Mouse (Mus musculus): ENCODE results near the gene Apc2. TPM values are rescaled to one million over a fixed set of nuclear protein-coding genes. Genes with fewer than 3 reads are reported as not detected.

Apc2 gene
- under 1 TPM; 0.14 to 0.56 TPM for polyA plus RNA-seq (2017; shearing (Covaris generic))

GRCm38 (mm10) chr10:80295618-80296425 lies at the start of gene Apc2:
Gene Apc2 (plus strand): TSS chr10:80295977.

GRCm38 (mm10) chr10:80248971-80249640 lies 46.7 kb upstream of the Apc2 start, which contains the start of gene Ndufs7:
Gene Ndufs7 (plus strand): TSS chr10:80249121.

GRCm38 (mm10) chr10:80260642-80261584 lies 34.9 kb upstream of the Apc2 start, which contains the start of the genes Gamt and Dazap1:
Gene Gamt (minus strand): TSS chr10:80261012.
Gene Dazap1 (plus strand): TSS chr10:80261486.

GRCm38 (mm10) chr10:80292251-80293146 lies 3.3 kb upstream of the Apc2 start, which contains the start of gene Rps15:
Gene Rps15 (plus strand): TSS chr10:80292453.

GRCm38 (mm10) chr10:80320340-80320760 lies 24.6 kb downstream of the Apc2 start, which contains the start of gene 2310011J03Rik:
Gene 2310011J03Rik (minus strand): TSS chr10:80320537.

GRCm38 (mm10) chr10:80329273-80330081 lies 33.7 kb downstream of the Apc2 start, which contains the start of the genes Pcsk4 and Reep6:
Gene Pcsk4 (minus strand): TSS chr10:80329498.
Gene Reep6 (plus strand): TSS chr10:80329953.

GRCm38 (mm10) chr10:80348244-80348781 lies 52.5 kb downstream of the Apc2 start, which contains the start of gene Adamtsl5:
Gene Adamtsl5 (minus strand): TSS chr10:80348412.

GRCm38 (mm10) chr10:80356001-80356682 lies 60.4 kb downstream of the Apc2 start, which contains the start of gene Plk5:
Gene Plk5 (plus strand): TSS chr10:80356459.

Other genes starting within 250 kb of the Apc2 start
- 100 to 1,000 TPM; 386 to 437 TPM for gene Gpx4, start 248.8 kb upstream of the Apc2 start, polyA plus RNA-seq (2017; shearing (Covaris generic))
- gene Sbno2, start 190.4 kb upstream of the Apc2 start, polyA plus RNA-seq (2017; shearing (Covaris generic)) = 10 to 100 TPM; 60.6 to 60.7 TPM
- 10 to 100 TPM; 27.4 to 49.1 TPM for gene Stk11, start 180.2 kb upstream of the Apc2 start, polyA plus RNA-seq (2017; shearing (Covaris generic))
- 100 to 1,000 TPM; 349 to 389 TPM for gene Atp5d, start 157.3 kb upstream of the Apc2 start, polyA plus RNA-seq (2017; shearing (Covaris generic))
- gene Cbarp, start 155.1 kb upstream of the Apc2 start, polyA plus RNA-seq (2017; shearing (Covaris generic)) = 1 to 10 TPM; 2.3 to 2.4 TPM
- gene Midn, start 147.7 kb upstream of the Apc2 start, polyA plus RNA-seq (2017; shearing (Covaris generic)) = 1 to 10 TPM; 5.0 to 9.6 TPM
- gene Cirbp, start 130.0 kb upstream of the Apc2 start, polyA plus RNA-seq (2017; shearing (Covaris generic)) = 100 to 1,000 TPM; 177 to 200 TPM
- gene 1600002K03Rik, start 123.0 kb upstream of the Apc2 start, polyA plus RNA-seq (2017; shearing (Covaris generic)) = 10 to 100 TPM; 21.4 to 25.0 TPM
- gene Efna2, start 116.5 kb upstream of the Apc2 start, polyA plus RNA-seq (2017; shearing (Covaris generic)) = under 1 TPM; 0.27 to 0.99 TPM
- gene Mum1, start 69.5 kb upstream of the Apc2 start, polyA plus RNA-seq (2017; shearing (Covaris generic)) = 100 to 1,000 TPM; 117 to 134 TPM
- 100 to 1,000 TPM; 244 to 267 TPM for gene Ndufs7, start 46.9 kb upstream of the Apc2 start, polyA plus RNA-seq (2017; shearing (Covaris generic))
- under 1 TPM in 1 of 2 experiments, not detected in 1; 0.99 TPM for gene Gamt, start 35.0 kb upstream of the Apc2 start, polyA plus RNA-seq (2017; shearing (Covaris generic))
- 10 to 100 TPM; 78.7 to 80.6 TPM for gene Dazap1, start 34.5 kb upstream of the Apc2 start, polyA plus RNA-seq (2017; shearing (Covaris generic))
- gene Rps15, start 3.5 kb upstream of the Apc2 start, polyA plus RNA-seq (2017; shearing (Covaris generic)) = 100 to 1,000 TPM; 686 to 721 TPM
- gene 2310011J03Rik, start 24.6 kb downstream of the Apc2 start, polyA plus RNA-seq (2017; shearing (Covaris generic)) = 10 to 100 TPM; 67.3 to 70.0 TPM
- gene Pcsk4, start 33.5 kb downstream of the Apc2 start, polyA plus RNA-seq (2017; shearing (Covaris generic)) = 10 to 100 TPM; 20.4 to 20.8 TPM
- gene Reep6, start 34.0 kb downstream of the Apc2 start, polyA plus RNA-seq (2017; shearing (Covaris generic)) = 1 to 10 TPM in 1 of 2 experiments, under 1 TPM in 1; 0.18 to 1.7 TPM
- under 1 TPM; 0.46 to 0.95 TPM for gene Adamtsl5, start 52.4 kb downstream of the Apc2 start, polyA plus RNA-seq (2017; shearing (Covaris generic))
- not detected for gene Plk5, start 60.5 kb downstream of the Apc2 start, polyA plus RNA-seq (2017; shearing (Covaris generic))
- 1 to 10 TPM; 6.6 to 7.5 TPM for gene Mex3d, start 91.7 kb downstream of the Apc2 start, polyA plus RNA-seq (2017; shearing (Covaris generic))
- gene Mbd3, start 103.6 kb downstream of the Apc2 start, polyA plus RNA-seq (2017; shearing (Covaris generic)) = 100 to 1,000 TPM; 174 to 191 TPM
- 100 to 1,000 TPM; 185 to 241 TPM for gene Uqcr11, start 110.9 kb downstream of the Apc2 start, polyA plus RNA-seq (2017; shearing (Covaris generic))
- gene Tcf3, start 137.7 kb downstream of the Apc2 start, polyA plus RNA-seq (2017; shearing (Covaris generic)) = 100 to 1,000 TPM; 105 to 121 TPM
- under 1 TPM; 0.05 to 0.23 TPM for gene Onecut3, start 198.9 kb downstream of the Apc2 start, polyA plus RNA-seq (2017; shearing (Covaris generic))
- under 1 TPM; 0.06 to 0.73 TPM for gene Atp8b3, start 243.1 kb downstream of the Apc2 start, polyA plus RNA-seq (2017; shearing (Covaris generic))

All from inflammation-experienced regulatory T-cells (primary cell).